Mouse (Mus musculus) midbrain, postnatal 0 days (tissue): ENCODE data around the gene B3gnt2. TPM values are rescaled to one million over a fixed set of nuclear protein-coding genes. Genes with fewer than 3 reads are reported as not detected.
A peak's percentile ranks its signal among the peaks of the same experiment; 100 is the strongest.

Source experiments
- ATAC-seq: fragments of 200-750 bp; cut with Nextera tagmentation; 2 replicates; pipeline ENCODE4 v1.8.0; 2017; ENCODE audit warnings: moderate number of reproducible peaks, mild to moderate bottlenecking, moderate TSS enrichment, moderate library complexity; ENCODE audit not compliant: low FRiP score
- DNase-seq: peaks from one replicate; pipeline ENCODE4 v3.0.0-alpha.2; 2015; ENCODE audit warnings: low spot score
- H3K27ac ChIP-seq: fragments of 300-500 bp; sonication (generic); 2 replicates; pipeline ENCODE4 v1.5.1; 2014; ENCODE audit warnings: low read depth, mild to moderate bottlenecking, low read length, mixed read lengths
- H3K27me3 ChIP-seq: fragments of 300-500 bp; sonication (generic); 2 replicates; pipeline ENCODE4 v1.6.1; 2014; ENCODE audit warnings: low read length, control low read depth, mixed read lengths; ENCODE audit not compliant: insufficient read depth
- H3K36me3 ChIP-seq: fragments of 300-500 bp; sonication (generic); 2 replicates; pipeline ENCODE4 v1.6.1; 2014; ENCODE audit warnings: low read length, control low read depth, mixed read lengths; ENCODE audit not compliant: insufficient read depth
- H3K4me1 ChIP-seq: fragments of 300-500 bp; sonication (generic); 2 replicates; pipeline ENCODE4 v1.6.1; 2014; ENCODE audit warnings: mild to moderate bottlenecking, control low read depth, antibody characterized with exemption, low read length, mixed read lengths; ENCODE audit not compliant: insufficient read depth
- H3K4me2 ChIP-seq: fragments of 300-500 bp; sonication (generic); 2 replicates; pipeline ENCODE4 v1.6.1; 2014; ENCODE audit warnings: low read depth, mild to moderate bottlenecking, low read length, mixed read lengths; ENCODE audit not compliant: poor library complexity, severe bottlenecking
- H3K4me3 ChIP-seq: fragments of 300-500 bp; sonication (generic); 2 replicates; pipeline ENCODE4 v1.5.1; 2014; ENCODE audit warnings: low read depth, mild to moderate bottlenecking, low read length, moderate library complexity
- H3K9ac ChIP-seq: fragments of 300-500 bp; sonication (generic); replicated peaks from 2 replicates; pipeline ENCODE4 v1.6.1; 2014; ENCODE audit warnings: mild to moderate bottlenecking, low read length, moderate library complexity, mixed read lengths; ENCODE audit not compliant: poor library complexity, severe bottlenecking
- H3K9me3 ChIP-seq: fragments of 300-500 bp; sonication (generic); 2 replicates; pipeline ENCODE4 v1.6.1; 2016; ENCODE audit warnings: low read length, control low read depth
- CTCF ChIP-seq: IDR thresholded peaks from 2 replicates; pipeline ENCODE4 v1.5.1; 2016; ENCODE audit warnings: antibody characterized with exemption, mild to moderate bottlenecking
- WGBS: fragments of 180-500 bp; shearing (Covaris S2); extraction: QIAGEN DNeasy Blood & Tissue Kit; methylation state at CpG from one replicate; pipeline ENCODE4 v1.1.7; 2014; 5-methylcytosine and 5-hydroxymethylcytosine counted together
- polyA plus RNA-seq: library from polyadenylated mRNA; unstranded; fragments of >200 nt; fragmentation: Nextera tagmentation; extraction: Ambion mirVana; gene quantifications from 2 replicates; pipeline ENCODE4 v1.2.1, GENCODE M21; 2015
- total RNA-seq: library from RNA; depleted of rRNA; stranded (reverse); fragments of >200 nt; gene quantifications from 2 replicates; pipeline ENCODE4 v1.2.3, GENCODE M21; 2014

B3gnt2 gene
- total and polyA plus RNA-seq, 2 experiments from 2014 or later, result 2.0 to 6.2 TPM

- DNase-seq (no peak), ATAC-seq (no peak)
- Histone ChIP-seq H3K27me3 (no peaks in the 10 kb centered on the region), H3K36me3 (no peaks in the 10 kb centered on the region), H3K4me2 (no peak overlapping the region), H3K27ac (no peak overlapping the region), H3K4me1 (no peaks in the 10 kb centered on the region), H3K4me3 (no peak overlapping the region), H3K9ac (no peak overlapping the region), H3K9me3 (no peaks in the 10 kb centered on the region)
- 75% methylated on average over 13 of the region's 13 CpGs for WGBS
- TF ChIP-seq CTCF, result no peak
These were observed 78.0 kb downstream of the B3gnt2 start for GRCm38 (mm10) chr11:22782705-22783124.

GRCm38 (mm10) chr11:22781190-22781589, 79.6 kb downstream of the B3gnt2 start:
- Histone ChIP-seq H3K9ac (no peak overlapping the region), H3K4me2 (no peak overlapping the region), H3K4me3 (no peak overlapping the region), H3K9me3 (no peaks in the 10 kb centered on the region), H3K27me3 (no peaks in the 10 kb centered on the region), H3K4me1 (no peaks in the 10 kb centered on the region), H3K27ac (no peak overlapping the region), H3K36me3 (no peaks in the 10 kb centered on the region)
- ATAC-seq (no peak), DNase-seq (no peak)
- no peak for TF ChIP-seq CTCF

GRCm38 (mm10) chr11:22780761-22781160, 80.0 kb downstream of the B3gnt2 start:
- H3K36me3 ChIP-seq, result no peaks in the 10 kb centered on the region
- DNase-seq (no peak), ATAC-seq (no peak)
- no peak overlapping the region for H3K4me3 ChIP-seq
- no peak for TF ChIP-seq CTCF
- H3K4me2 ChIP-seq, result no peak overlapping the region
- 94% methylated on average over 2 of the region's 2 CpGs for WGBS
- no peaks in the 10 kb centered on the region for H3K9me3 ChIP-seq
- H3K4me1 ChIP-seq, result no peaks in the 10 kb centered on the region
- no peak overlapping the region for H3K9ac ChIP-seq
- H3K27ac ChIP-seq, result no peak overlapping the region
- no peaks in the 10 kb centered on the region for H3K27me3 ChIP-seq

- no peak for TF ChIP-seq CTCF
- H3K9me3 ChIP-seq, result no peaks in the 10 kb centered on the region
- no peak overlapping the region for H3K27ac ChIP-seq
- DNase-seq, result no peak
- no peak for ATAC-seq
- no peak overlapping the region for H3K4me2 ChIP-seq
- H3K27me3 ChIP-seq, result no peaks in the 10 kb centered on the region
- no peak overlapping the region for H3K9ac ChIP-seq
- no peak overlapping the region for H3K4me3 ChIP-seq
- no peaks in the 10 kb centered on the region for H3K36me3 ChIP-seq
- WGBS, result 83% methylated on average over 6 of the region's 6 CpGs
- no peaks in the 10 kb centered on the region for H3K4me1 ChIP-seq
These were observed 80.8 kb downstream of the B3gnt2 start for GRCm38 (mm10) chr11:22779821-22780551.

- WGBS, result 83% methylated on average over 3 of the region's 3 CpGs
These were observed 82.2 kb downstream of the B3gnt2 start for GRCm38 (mm10) chr11:22778596-22778995.

GRCm38 (mm10) chr11:22777531-22777930, 83.2 kb downstream of the B3gnt2 start:
- no peak overlapping the region for H3K9ac ChIP-seq
- H3K36me3 ChIP-seq, result no peaks in the 10 kb centered on the region
- no peak overlapping the region for H3K27ac ChIP-seq
- H3K4me1 ChIP-seq, result no peaks in the 10 kb centered on the region
- ATAC-seq, result no peak
- no peak overlapping the region for H3K4me3 ChIP-seq
- peak; percentile 32; the same call in 1 of the 2 replicates for TF ChIP-seq CTCF
- no peak for DNase-seq
- 93% methylated on average over 2 of the region's 2 CpGs for WGBS
- no peak overlapping the region for H3K4me2 ChIP-seq
- no peaks in the 10 kb centered on the region for H3K9me3 ChIP-seq
- no peaks in the 10 kb centered on the region for H3K27me3 ChIP-seq

More at GRCm38 (mm10) chr11:22778596-22778995, 82.2 kb downstream of the B3gnt2 start:
- Histone ChIP-seq H3K9ac (no peak overlapping the region), H3K4me1 (no peaks in the 10 kb centered on the region), H3K4me2 (no peak overlapping the region), H3K27me3 (no peaks in the 10 kb centered on the region), H3K36me3 (no peaks in the 10 kb centered on the region), H3K9me3 (no peaks in the 10 kb centered on the region), H3K4me3 (no peak overlapping the region), H3K27ac (no peak overlapping the region)
- no peak for TF ChIP-seq CTCF
- DNase-seq, result no peak
- no peak for ATAC-seq
